Mouse (Mus musculus) C3H10T1/2 (cell line): Measurements from ENCODE around the gene Gpr155. TPM values are rescaled to one million over a fixed set of nuclear protein-coding genes. Genes with fewer than 3 reads are reported as not detected.

Source experiments
- polyA plus RNA-seq, 2 experiments: library from polyadenylated mRNA; unstranded; fragments of >200 nt; fragmentation: generic; extraction: Trizol; gene quantifications; one replicate each; pipeline ENCODE4 v1.2.1; 2012; ENCODE audit warnings: missing spikeins in 2 of 2

Gpr155 gene
- 1 to 10 TPM in 1 of 2 experiments, under 1 TPM in 1; 0.68 to 1.8 TPM for polyA plus RNA-seq

GRCm38 (mm10) chr2:73386356-73387046, at the start of gene Gpr155:
Gene Gpr155 (minus strand): TSS chr2:73386572.

GRCm38 (mm10) chr2:73312152-73313116, 73.9 kb downstream of the Gpr155 start, which contains the start of the genes Scrn3 and Cir1:
Gene Scrn3 (plus strand): TSS chr2:73312601.
Gene Cir1 (minus strand): TSS chr2:73312701.

Other genes starting within 250 kb of the Gpr155 start
- 10 to 100 TPM in 1 of 2 experiments, 1 to 10 TPM in 1; 6.1 to 25.1 TPM for gene Ola1, start 167.6 kb downstream of the Gpr155 start, polyA plus RNA-seq
- not detected for gene Sp9, start 114.6 kb downstream of the Gpr155 start, polyA plus RNA-seq
- gene Scrn3, start 74.0 kb downstream of the Gpr155 start, polyA plus RNA-seq, result 1 to 10 TPM in 1 of 2 experiments, under 1 TPM in 1; 0.67 to 5.9 TPM
- 1 to 10 TPM in 1 of 2 experiments, under 1 TPM in 1; 0.87 to 8.0 TPM for gene Cir1, start 73.9 kb downstream of the Gpr155 start, polyA plus RNA-seq
- 1 to 10 TPM; 1.9 to 8.0 TPM for gene Wipf1, start 143.2 kb upstream of the Gpr155 start, polyA plus RNA-seq
- under 1 TPM; 0.01 to 0.11 TPM for gene Chrna1, start 193.8 kb upstream of the Gpr155 start, polyA plus RNA-seq